Comparison of ENCODE assay signal across 24 mouse cellular contexts in the genomic region with DNA sequence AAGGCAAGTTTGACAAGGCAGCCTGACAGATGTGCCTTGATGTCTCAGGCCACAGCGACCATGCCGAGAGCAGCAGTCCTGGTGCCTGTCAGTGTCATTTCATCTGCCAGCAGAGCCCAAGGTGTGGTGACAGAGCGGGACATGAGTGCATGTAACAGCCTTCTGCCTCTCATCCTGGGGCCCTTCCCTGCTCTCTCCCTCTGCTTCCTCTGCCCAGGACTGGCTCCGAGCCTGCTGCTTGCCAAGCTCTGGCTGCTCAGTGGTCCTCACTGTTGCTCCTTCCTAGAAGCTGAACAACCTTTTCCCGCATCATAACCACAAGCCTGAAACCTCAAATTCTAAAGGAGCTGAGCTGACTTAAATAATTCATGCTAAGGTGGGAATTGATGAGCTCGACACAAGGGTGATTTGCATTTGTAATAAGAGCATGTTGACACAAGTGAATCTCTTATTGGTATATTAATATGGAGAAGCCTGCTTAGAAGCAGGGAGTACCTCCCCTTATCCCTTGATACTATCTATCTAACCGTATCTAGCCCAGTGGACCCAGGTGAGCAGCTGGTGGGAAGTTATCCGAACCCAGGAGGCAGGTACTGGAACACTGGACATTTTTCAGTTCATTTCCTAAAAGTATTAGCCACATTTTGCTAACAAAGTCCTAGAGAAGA.
DNase-seq lines count a peak whose midpoint lies in the region; ATAC-seq and TF ChIP-seq lines count a peak whose summit lies in the region.
"Had no signal": no experiment of that assay in that cellular context is flagged by ENCODE, and none has a peak within 500 bp of the region (broad histone marks: within the 10 kb centered on the region; RNA-seq: fewer than 3 reads in every experiment).

No protein-coding gene starts in this region.

- peak overlapping the region; percentile 45 for H3K27ac ChIP-seq in hindbrain, embryonic 10.5 days
- H3K27ac ChIP-seq in hindbrain, postnatal 0 days: no peak overlapping the region
- H3K27ac ChIP-seq in CH12.LX (ENCODE audit: insufficient read depth, low read depth): no peak overlapping the region
- peak overlapping the region; percentile 80 for H3K27ac ChIP-seq in midbrain, embryonic 14.5 days (replicated peaks; ENCODE audit: low read depth, low read length)
- H3K27ac ChIP-seq in kidney, embryonic 14.5 days (ENCODE audit: low read depth, low read length): no peak overlapping the region
- H3K27ac ChIP-seq: embryonic facial prominence, embryonic 12.5 days; intestine, embryonic 15.5 days; liver, embryonic 13.5 days; neural tube, embryonic 12.5 days had no signal

- peaks cover 4% of the 10 kb centered on the region for H3K4me1 ChIP-seq in hindbrain, embryonic 10.5 days (replicated peaks)
- 0 out of 2 replicates have a peak, but pooled peaks cover 7% of the 10 kb centered on the region for H3K4me1 ChIP-seq in hindbrain, postnatal 0 days (ENCODE audit: insufficient read depth, low read length)
- H3K4me1 ChIP-seq in CH12.LX (ENCODE audit: control insufficient read depth in 1 of 2, insufficient read depth in 2 of 2): peaks cover 23 to 56% of the 10 kb centered on the region in 2 experiments
- peaks cover 23% of the 10 kb centered on the region for H3K4me1 ChIP-seq in midbrain, embryonic 14.5 days (ENCODE audit: control insufficient read depth, insufficient read depth, low read length)
- no peaks in the 10 kb centered on the region for H3K4me1 ChIP-seq in kidney, embryonic 14.5 days (ENCODE audit: control insufficient read depth, insufficient read depth, low read length)
- H3K4me1 ChIP-seq: intestine, embryonic 15.5 days; liver, embryonic 13.5 days; neural tube, embryonic 12.5 days had no signal

- 71% methylated on average over 8 of the region's 8 CpGs for WGBS in hindbrain, embryonic 10.5 days
- 59% methylated on average over 8 of the region's 8 CpGs for WGBS in hindbrain, postnatal 0 days
- 52% methylated on average over 8 of the region's 8 CpGs for WGBS in midbrain, embryonic 14.5 days
- 79% methylated on average over 8 of the region's 8 CpGs for WGBS in kidney, embryonic 14.5 days

- dilution Hi-C loops in CH12.LX (cut with MboI; ENCODE audit: extremely low pct_ligation_motif_present, extremely low pct_unique_long_range_greater_than_20kb, low sequenced_read_pairs): no loop called here

- no peak for TF ChIP-seq CTCF in hindbrain, postnatal 0 days (IDR thresholded peaks at IDR 0.05; ENCODE audit: low read depth)
- no peak for TF ChIP-seq CTCF in CH12.LX (conservative IDR thresholded peaks at IDR 0.05 in 1 of 2, IDR thresholded peaks at IDR 0.05 in 1 of 2; ENCODE audit: low read depth in 2 of 2, low read length in 2 of 2)

- no peak overlapping the region for H3K4me3 ChIP-seq in hindbrain, embryonic 10.5 days
- no peak overlapping the region for H3K4me3 ChIP-seq in hindbrain, postnatal 0 days (ENCODE audit: low read length)
- no peak overlapping the region for H3K4me3 ChIP-seq in CH12.LX (replicated peaks in 1 of 3; ENCODE audit: low read depth in 2 of 3, low read length in 2 of 3, poor library complexity in 1 of 3)
- no peak overlapping the region for H3K4me3 ChIP-seq in midbrain, embryonic 14.5 days (replicated peaks; ENCODE audit: low read depth, low read length)
- no peak overlapping the region for H3K4me3 ChIP-seq in kidney, embryonic 14.5 days (ENCODE audit: low read length)
- H3K4me3 ChIP-seq: embryonic facial prominence, embryonic 12.5 days; intestine, embryonic 15.5 days; liver, embryonic 13.5 days; neural tube, embryonic 12.5 days had no signal

- DNase-seq in cerebellum, postnatal 10 days: peak; percentile 45 to 53
- DNase-seq in cerebellum, postnatal 36 days: no peak
- DNase-seq in hindbrain, embryonic 10.5 days (ENCODE audit: low spot score): no peak
- DNase-seq in hindbrain, postnatal 0 days (ENCODE audit: low spot score): no peak
- DNase-seq in CH12.LX (ENCODE audit: extremely low read depth): no peak
- peak; percentile 56 for DNase-seq in midbrain, embryonic 14.5 days
- no peak for DNase-seq in right cerebral cortex, postnatal 25 days
- DNase-seq: adrenal gland, postnatal 10 days; cerebellum, adult 2 months; gastrocnemius, postnatal 14 days; heart, adult 11 months; kidney, adult 8-10 months; kidney, postnatal 36 days; layer of hippocampus, postnatal 36 days; liver, embryonic 13.5 days; lung, adult 2 months; lung, postnatal 14 days; spleen, adult 18-20 months had no signal

- TF ChIP-seq RAD21 in CH12.LX (IDR thresholded peaks at IDR 0.05; ENCODE audit: low read depth, low read length): no peak

- in situ Hi-C loops in CH12.LX (cut with MboI; ENCODE audit: low pct_ligation_motif_present, low pct_unique_long_range_greater_than_20kb, low sequenced_read_pairs): no loop called here

- no peak for TF ChIP-seq POLR2A in CH12.LX (IDR thresholded peaks at IDR 0.05; ENCODE audit: low read depth, low read length)

- H3K9ac ChIP-seq in hindbrain, postnatal 0 days (replicated peaks; ENCODE audit: low read length): no peak overlapping the region
- no peak overlapping the region for H3K9ac ChIP-seq in CH12.LX (ENCODE audit: insufficient read depth, low read depth)
- no peak overlapping the region for H3K9ac ChIP-seq in midbrain, embryonic 14.5 days (replicated peaks; ENCODE audit: low read length)
- no peak overlapping the region for H3K9ac ChIP-seq in kidney, embryonic 14.5 days (ENCODE audit: low read depth, low read length)
- H3K9ac ChIP-seq: embryonic facial prominence, embryonic 12.5 days; intestine, embryonic 15.5 days; liver, embryonic 13.5 days; neural tube, embryonic 12.5 days had no signal

- no peaks in the 10 kb centered on the region for H3K36me3 ChIP-seq in hindbrain, embryonic 10.5 days
- H3K36me3 ChIP-seq in hindbrain, postnatal 0 days (ENCODE audit: insufficient read depth, low read length): no peaks in the 10 kb centered on the region
- H3K36me3 ChIP-seq in CH12.LX (replicated peaks in 1 of 2; ENCODE audit: control insufficient read depth in 1 of 2, insufficient read depth in 1 of 2, low read length in 1 of 2): no peaks in the 10 kb centered on the region
- H3K36me3 ChIP-seq in midbrain, embryonic 14.5 days (ENCODE audit: control insufficient read depth, insufficient read depth, low read length): no peaks in the 10 kb centered on the region
- H3K36me3 ChIP-seq in kidney, embryonic 14.5 days (ENCODE audit: control insufficient read depth, insufficient read depth, low read length): no peaks in the 10 kb centered on the region
- H3K36me3 ChIP-seq: embryonic facial prominence, embryonic 12.5 days; intestine, embryonic 15.5 days; liver, embryonic 13.5 days; neural tube, embryonic 12.5 days had no signal

- no peak for TF ChIP-seq EP300 in CH12.LX (IDR thresholded peaks at IDR 0.05; ENCODE audit: low read length)

- H3K27me3 ChIP-seq in hindbrain, embryonic 10.5 days (ENCODE audit: insufficient read depth, poor library complexity, severe bottlenecking): no peaks in the 10 kb centered on the region
- H3K27me3 ChIP-seq in hindbrain, postnatal 0 days (ENCODE audit: insufficient read depth, low read length): no peaks in the 10 kb centered on the region
- H3K27me3 ChIP-seq in CH12.LX (replicated peaks): no peaks in the 10 kb centered on the region
- no peaks in the 10 kb centered on the region for H3K27me3 ChIP-seq in midbrain, embryonic 14.5 days (ENCODE audit: control insufficient read depth, insufficient read depth, low read length)
- no peaks in the 10 kb centered on the region for H3K27me3 ChIP-seq in kidney, embryonic 14.5 days (ENCODE audit: control insufficient read depth, insufficient read depth, low read length)
- H3K27me3 ChIP-seq: embryonic facial prominence, embryonic 12.5 days; intestine, embryonic 15.5 days; liver, embryonic 13.5 days; neural tube, embryonic 12.5 days had no signal

- H3K79me2 ChIP-seq in CH12.LX (replicated peaks; ENCODE audit: control insufficient read depth, extremely low read depth, insufficient read depth, poor library complexity, severe bottlenecking): no peaks in the 10 kb centered on the region

- no peaks in the 10 kb centered on the region for H3K9me3 ChIP-seq in hindbrain, embryonic 10.5 days
- no peaks in the 10 kb centered on the region for H3K9me3 ChIP-seq in hindbrain, postnatal 0 days (ENCODE audit: low read length)
- H3K9me3 ChIP-seq in CH12.LX (replicated peaks; ENCODE audit: low read length): no peaks in the 10 kb centered on the region
- H3K9me3 ChIP-seq in midbrain, embryonic 14.5 days (ENCODE audit: control insufficient read depth, low read length): no peaks in the 10 kb centered on the region
- H3K9me3 ChIP-seq in kidney, embryonic 14.5 days (ENCODE audit: control insufficient read depth, low read length): no peaks in the 10 kb centered on the region
- H3K9me3 ChIP-seq: embryonic facial prominence, embryonic 12.5 days; intestine, embryonic 15.5 days; liver, embryonic 13.5 days; neural tube, embryonic 12.5 days had no signal

- H3K4me2 ChIP-seq in hindbrain, postnatal 0 days (ENCODE audit: low read depth, low read length): no peak overlapping the region
- no peak overlapping the region for H3K4me2 ChIP-seq in CH12.LX (ENCODE audit: insufficient read depth, low read depth, poor library complexity, severe bottlenecking)
- no peak overlapping the region for H3K4me2 ChIP-seq in midbrain, embryonic 14.5 days (ENCODE audit: low read length)
- no peak overlapping the region for H3K4me2 ChIP-seq in kidney, embryonic 14.5 days (replicated peaks; ENCODE audit: low read depth, low read length)
- H3K4me2 ChIP-seq: embryonic facial prominence, embryonic 12.5 days; heart, embryonic 11.5 days; intestine, embryonic 15.5 days; liver, embryonic 13.5 days; neural tube, embryonic 12.5 days had no signal

- ATAC-seq in hindbrain, postnatal 0 days: no peak
- ATAC-seq in midbrain, embryonic 14.5 days (ENCODE audit: low FRiP score, low TSS enrichment): peak; percentile 43; the same call in 1 of the 2 replicates
- no peak for ATAC-seq in kidney, embryonic 14.5 days (ENCODE audit: low FRiP score, low TSS enrichment)
- ATAC-seq: forebrain, embryonic 14.5 days; intestine, embryonic 15.5 days had no signal

TF ChIP-seq in CH12.LX, 34 proteins besides CTCF, POLR2A, EP300 and RAD21:
- no peak for TF ChIP-seq ZNF384 (IDR thresholded peaks at IDR 0.05; ENCODE audit: low read depth, low read length)
- 0 out of 2 replicates have a peak, but pooled peaks have one; percentile 10 for TF ChIP-seq MAFK (IDR thresholded peaks at IDR 0.05; ENCODE audit: insufficient replicate concordance, low read length)

Comparison
In these comparisons a context has a peak if more than half of its experiments do, and no peak if none do; other contexts are left out.
1. DNase-seq: peak in cerebellum, postnatal 10 days (2 of 2) and midbrain, embryonic 14.5 days (single experiment); none in cerebellum, postnatal 36 days (0 of 2), hindbrain, embryonic 10.5 days (single experiment), hindbrain, postnatal 0 days (single experiment), CH12.LX (single experiment) and right cerebral cortex, postnatal 25 days (single experiment).
2. H3K27ac ChIP-seq: peak in hindbrain, embryonic 10.5 days (single experiment) and midbrain, embryonic 14.5 days (single experiment); none in hindbrain, postnatal 0 days (single experiment), CH12.LX (single experiment) and kidney, embryonic 14.5 days (single experiment).